Mouse (Mus musculus) intestine, postnatal 0 days (tissue): ENCODE results near the gene Dnajc21. TPM values are rescaled to one million over a fixed set of nuclear protein-coding genes. Genes with fewer than 3 reads are reported as not detected.

ENCODE experiments used
- ATAC-seq: fragments of 200-750 bp; cut with Nextera tagmentation; 2 replicates; pipeline ENCODE4 v1.8.0; 2017; ENCODE audit warnings: mild to moderate bottlenecking, moderate TSS enrichment, moderate library complexity
- H3K27ac ChIP-seq: fragments of 300-500 bp; sonication (generic); 2 replicates; pipeline ENCODE4 v1.5.1; 2014; ENCODE audit warnings: mild to moderate bottlenecking, low read depth, low read length, moderate library complexity
- H3K27me3 ChIP-seq: fragments of 300-500 bp; sonication (generic); replicated peaks from 2 replicates; pipeline ENCODE4 v1.6.1; 2014; ENCODE audit warnings: low read length, mixed read lengths; ENCODE audit not compliant: control insufficient read depth, insufficient read depth
- H3K36me3 ChIP-seq: fragments of 300-500 bp; sonication (generic); 2 replicates; pipeline ENCODE4 v1.6.1; 2014; ENCODE audit warnings: mild to moderate bottlenecking, moderate library complexity; ENCODE audit not compliant: control insufficient read depth, insufficient read depth
- H3K4me1 ChIP-seq: fragments of 300-500 bp; sonication (generic); replicated peaks from 2 replicates; pipeline ENCODE4 v1.6.1; 2014; ENCODE audit warnings: antibody characterized with exemption, low read length, mixed read lengths; ENCODE audit not compliant: control insufficient read depth, insufficient read depth
- H3K4me2 ChIP-seq: fragments of 300-500 bp; sonication (generic); replicated peaks from 2 replicates; pipeline ENCODE4 v1.6.1; 2014; ENCODE audit warnings: low read depth, mild to moderate bottlenecking, moderate library complexity
- H3K4me3 ChIP-seq: fragments of 300-500 bp; sonication (generic); 2 replicates; pipeline ENCODE4 v1.5.1; 2014; ENCODE audit warnings: low read depth, low read length
- H3K9ac ChIP-seq: fragments of 300-500 bp; sonication (generic); 2 replicates; pipeline ENCODE4 v1.6.1; 2014; ENCODE audit warnings: mild to moderate bottlenecking, low read depth, low read length
- H3K9me3 ChIP-seq: fragments of 300-500 bp; sonication (generic); 2 replicates; pipeline ENCODE4 v1.6.1; 2016; ENCODE audit warnings: mixed run types; ENCODE audit not compliant: control insufficient read depth
- CTCF ChIP-seq: sonication (generic); IDR thresholded peaks from 2 replicates; pipeline ENCODE4 v1.5.1; 2016; ENCODE audit warnings: low read depth, mild to moderate bottlenecking, control low read depth, antibody characterized with exemption, moderate library complexity
- WGBS: fragments of 180-500 bp; shearing (Covaris S2); extraction: QIAGEN DNeasy Blood & Tissue Kit; methylation state at CpG from one replicate; pipeline ENCODE4 v1.1.7; 2014; 5-methylcytosine and 5-hydroxymethylcytosine counted together
- polyA plus RNA-seq: library from polyadenylated mRNA; unstranded; fragments of >200 nt; fragmentation: Nextera tagmentation; extraction: Ambion mirVana; gene quantifications from 2 replicates; pipeline ENCODE4 v1.2.1, GENCODE M21; 2015

The Dnajc21 gene
- polyA plus RNA-seq, 1 experiment from 2014 or later = 9.3 TPM

DNA sequence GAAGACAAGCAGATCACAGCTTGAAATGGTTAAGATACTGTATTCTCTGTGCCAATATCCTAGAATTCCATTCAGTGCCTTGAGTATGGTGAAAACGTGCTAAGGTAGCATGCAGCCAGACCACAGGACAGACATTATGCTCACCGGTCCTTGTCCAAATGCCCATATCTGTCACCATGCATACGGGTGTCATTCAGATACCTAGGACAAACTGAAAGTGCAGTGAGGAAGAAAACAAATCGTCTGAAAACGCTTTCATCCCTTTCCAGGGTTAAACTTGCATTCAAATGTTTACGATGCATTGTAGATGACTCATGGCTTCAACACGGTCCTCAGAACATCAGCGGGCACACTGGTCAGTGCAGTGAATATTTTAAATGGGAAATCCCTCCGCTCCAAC is 28.8 kb downstream of the Dnajc21 start:
- no peak for ATAC-seq
- Histone ChIP-seq H3K4me3 (no peak overlapping the region), H3K27me3 (no peaks in the 10 kb centered on the region), H3K9ac (no peak overlapping the region), H3K4me1 (no peaks in the 10 kb centered on the region), H3K9me3 (no peaks in the 10 kb centered on the region), H3K36me3 (peaks cover 5% of the 10 kb centered on the region), H3K27ac (no peak overlapping the region), H3K4me2 (no peak overlapping the region)
- WGBS = 81% methylated on average over 9 of the region's 9 CpGs
- TF ChIP-seq CTCF = no peak

DNA sequence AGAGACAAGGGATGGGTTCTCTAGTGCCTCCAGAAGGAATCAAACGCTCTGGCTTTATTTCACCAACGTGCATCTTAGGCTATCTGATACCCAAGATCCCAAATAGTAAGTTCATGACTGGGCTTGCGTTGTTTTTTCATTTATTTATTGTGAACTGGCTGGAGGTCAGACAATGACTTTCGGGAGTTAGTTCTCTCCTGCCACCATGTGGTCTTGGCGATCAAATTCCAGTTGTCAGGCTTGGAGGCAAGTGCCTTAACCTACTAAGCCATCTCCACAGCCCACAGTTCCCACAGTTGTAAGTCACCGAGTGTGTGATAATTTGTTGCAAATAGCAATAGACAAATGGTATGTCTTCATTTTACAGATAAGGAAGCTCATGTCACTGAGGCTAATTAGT is 30.4 kb downstream of the Dnajc21 start:
- Histone ChIP-seq H3K4me1 (no peaks in the 10 kb centered on the region), H3K9ac (no peak overlapping the region), H3K9me3 (no peaks in the 10 kb centered on the region), H3K27me3 (no peaks in the 10 kb centered on the region), H3K4me3 (no peak overlapping the region), H3K27ac (no peak overlapping the region), H3K36me3 (no peaks in the 10 kb centered on the region; the same call in 1 of the 2 replicates), H3K4me2 (no peak overlapping the region)
- no peak for ATAC-seq
- TF ChIP-seq CTCF = peak; percentile 36
- 73% methylated on average over 6 of the region's 6 CpGs for WGBS

DNA sequence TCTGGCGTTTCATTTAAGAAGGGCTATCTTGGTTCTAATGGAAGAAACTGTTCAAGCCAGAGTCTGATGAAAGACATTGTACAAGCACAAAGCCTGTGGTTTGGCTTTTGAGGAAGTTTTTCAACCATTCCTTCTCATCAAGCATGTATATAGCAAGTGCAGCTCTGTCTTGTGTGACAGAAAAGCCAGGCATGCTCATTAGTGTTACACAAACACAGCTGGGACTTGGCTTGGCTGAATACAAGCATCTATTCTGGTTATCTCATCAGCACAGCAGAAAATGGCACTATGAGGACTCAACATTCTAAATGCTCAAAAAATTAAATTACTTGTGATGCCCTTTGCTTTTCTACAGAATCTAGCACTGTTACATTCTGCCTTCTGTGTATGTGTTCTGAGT is 33.4 kb downstream of the Dnajc21 start:
- 77% methylated on average over 1 of the region's 1 CpGs for WGBS
- no peaks in the 10 kb centered on the region for H3K27me3 ChIP-seq
- H3K4me1 ChIP-seq = no peaks in the 10 kb centered on the region
- TF ChIP-seq CTCF = no peak
- H3K4me2 ChIP-seq = no peak overlapping the region
- no peaks in the 10 kb centered on the region for H3K36me3 ChIP-seq
- no peak overlapping the region for H3K4me3 ChIP-seq
- H3K27ac ChIP-seq = no peak overlapping the region
- H3K9ac ChIP-seq = no peak overlapping the region
- H3K9me3 ChIP-seq = no peaks in the 10 kb centered on the region
- no peak for ATAC-seq

DNA sequence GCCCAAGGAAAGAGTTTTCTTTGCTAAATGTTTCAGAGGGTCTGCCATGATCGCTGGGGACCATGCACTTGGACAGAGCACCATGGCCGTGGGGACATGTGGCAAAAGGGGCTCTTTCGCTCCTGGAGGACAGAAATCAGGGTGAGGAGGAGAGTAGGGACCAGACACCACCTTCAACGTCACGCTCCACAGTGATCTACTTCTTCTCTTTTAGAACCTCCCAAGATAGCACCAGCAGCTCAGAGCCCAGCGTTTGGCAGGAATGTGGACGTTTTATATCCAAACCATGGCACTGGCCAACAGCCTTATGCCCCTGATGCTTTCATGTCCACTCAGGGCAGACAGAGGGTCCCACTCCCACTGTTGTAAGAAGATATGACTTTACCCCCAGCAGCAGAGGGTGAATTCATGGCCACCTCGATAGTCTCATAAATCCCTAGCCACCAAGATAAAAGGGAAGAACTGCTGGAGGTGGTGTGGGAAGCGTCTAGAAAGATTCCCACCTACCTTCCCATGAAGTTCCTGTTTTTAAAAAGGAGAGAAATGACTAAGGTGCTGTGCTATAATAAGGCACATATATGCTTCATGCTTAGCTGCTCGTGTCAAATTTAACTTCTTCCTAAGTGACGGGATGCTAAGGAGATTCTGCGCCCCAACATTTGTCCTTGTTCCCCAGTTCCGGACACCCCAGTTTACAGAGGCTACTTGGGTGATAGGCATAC is 43.6 kb downstream of the Dnajc21 start:
- no peaks in the 10 kb centered on the region for H3K36me3 ChIP-seq
- WGBS = 92% methylated on average over 13 of the region's 13 CpGs
- no peak overlapping the region for H3K27ac ChIP-seq
- no peak overlapping the region for H3K4me3 ChIP-seq
- H3K4me1 ChIP-seq = no peaks in the 10 kb centered on the region
- H3K27me3 ChIP-seq = no peaks in the 10 kb centered on the region
- H3K9me3 ChIP-seq = no peaks in the 10 kb centered on the region
- ATAC-seq = no peak
- no peak overlapping the region for H3K4me2 ChIP-seq
- TF ChIP-seq CTCF = no peak
- no peak overlapping the region for H3K9ac ChIP-seq

DNA sequence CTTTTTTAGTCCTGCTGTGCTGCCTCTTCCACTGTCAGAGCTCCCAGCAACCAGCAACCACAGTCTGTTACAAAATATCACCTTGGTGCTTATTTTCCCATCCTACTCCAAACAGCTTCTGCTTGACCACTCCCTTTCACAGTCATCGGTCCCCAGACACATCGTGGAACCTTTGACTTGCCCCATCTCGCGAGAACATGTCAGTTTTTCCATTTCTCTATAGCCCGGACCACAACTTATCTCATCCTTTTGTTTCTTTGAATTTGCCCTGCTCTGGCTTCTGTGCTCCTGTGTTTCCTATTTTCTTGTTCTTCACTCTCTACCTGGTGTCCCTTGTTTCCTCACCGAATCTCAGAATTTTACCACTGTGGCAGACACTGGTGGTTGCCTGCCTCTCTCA is 44.2 kb downstream of the Dnajc21 start:
- no peak for TF ChIP-seq CTCF
- Histone ChIP-seq H3K27ac (no peak overlapping the region), H3K4me2 (no peak overlapping the region), H3K4me1 (no peaks in the 10 kb centered on the region), H3K27me3 (no peaks in the 10 kb centered on the region), H3K36me3 (no peaks in the 10 kb centered on the region), H3K4me3 (no peak overlapping the region), H3K9me3 (no peaks in the 10 kb centered on the region), H3K9ac (no peak overlapping the region)
- 93% methylated on average over 6 of the region's 6 CpGs for WGBS
- ATAC-seq = no peak

DNA sequence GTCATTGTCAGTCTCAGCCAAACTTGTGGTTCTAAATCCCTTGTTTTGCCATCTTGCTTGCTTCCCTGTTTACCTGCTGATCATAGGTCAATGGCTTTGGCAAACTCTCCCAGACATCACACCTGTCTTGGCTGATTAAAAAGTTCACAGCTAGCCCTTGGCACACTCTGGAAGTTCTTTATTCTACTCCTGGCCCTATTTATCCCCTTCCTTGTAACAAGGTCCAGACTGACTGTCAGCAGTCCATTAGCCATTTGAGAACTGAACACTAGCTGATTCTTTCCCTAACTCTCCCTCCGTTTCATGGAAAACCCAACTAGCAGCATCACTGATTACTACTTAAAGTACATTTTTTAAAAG is 48.6 kb downstream of the Dnajc21 start:
- 89% methylated on average over 1 of the region's 1 CpGs for WGBS
- H3K4me2 ChIP-seq = no peak overlapping the region
- no peaks in the 10 kb centered on the region for H3K4me1 ChIP-seq
- no peak overlapping the region for H3K4me3 ChIP-seq
- no peak for ATAC-seq
- no peak for TF ChIP-seq CTCF
- H3K27ac ChIP-seq = no peak overlapping the region
- no peaks in the 10 kb centered on the region for H3K9me3 ChIP-seq
- no peak overlapping the region for H3K9ac ChIP-seq
- H3K36me3 ChIP-seq = no peaks in the 10 kb centered on the region
- H3K27me3 ChIP-seq = no peaks in the 10 kb centered on the region
